Mouse (Mus musculus) mouse trophoblast stem cell (cell line): ENCODE measurements around the gene Fnip1.

Source experiments
- in situ Hi-C, 2 experiments: fragments of 300-500 bp; cut with MseI, MboI; formaldehyde crosslinking; loops; 2 replicates in 1 of 2; 3 replicates in 1 of 2; pipeline ENCODE4 v1.15.1; 2025

Gene Fnip1

DNA sequence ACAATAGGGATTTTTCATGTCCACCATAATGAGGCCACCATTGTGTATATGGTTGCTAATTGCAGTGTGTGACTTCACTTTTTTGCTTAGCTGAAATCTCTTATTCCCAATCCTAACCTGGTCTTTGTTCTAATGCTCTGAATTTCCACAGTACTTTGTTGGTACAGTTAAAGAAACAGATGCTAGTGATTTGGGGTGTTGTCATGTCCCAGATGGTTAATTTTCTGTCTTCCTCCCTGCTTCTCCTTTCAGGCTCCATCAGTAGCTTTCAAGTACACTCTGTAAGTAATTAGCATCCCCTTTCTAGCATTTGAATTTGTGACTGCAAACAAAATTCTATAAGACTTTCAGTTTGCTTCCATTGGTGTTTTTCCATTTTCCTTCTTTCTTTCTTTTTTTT lies 102.3 kb downstream of the Fnip1 start:
- in situ Hi-C loops: no loop called here

GRCm38 (mm10) chr11:54542414-54542813 lies 104.4 kb downstream of the Fnip1 start:
- in situ Hi-C loops: no loop called here

DNA sequence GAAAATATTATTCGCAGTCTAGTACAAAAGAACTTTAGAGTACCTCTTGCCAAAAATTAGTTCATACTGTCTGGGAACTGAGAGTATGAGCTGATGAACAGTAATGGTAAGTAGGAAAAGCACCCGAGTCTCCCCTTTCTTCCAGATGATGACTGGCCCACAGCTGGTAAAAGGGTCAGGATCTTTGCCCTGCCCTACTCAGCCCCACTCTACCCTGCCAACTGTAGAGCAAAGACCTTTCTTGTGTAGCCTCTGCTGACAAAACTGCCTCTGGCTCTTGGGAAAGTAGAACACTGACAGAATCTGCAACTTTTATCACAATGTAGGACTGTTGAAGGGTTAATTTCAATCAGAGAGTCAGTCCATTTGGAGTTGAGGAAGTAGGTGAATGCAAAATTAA lies 117.0 kb downstream of the Fnip1 start:
- in situ Hi-C loops: no loop called here

- in situ Hi-C loops: no loop called here
Measured at GRCm38 (mm10) chr11:54562761-54563160, 124.8 kb downstream of the Fnip1 start.
